Mouse (Mus musculus): ENCODE results near the gene Rnf11. TPM values are rescaled to one million over a fixed set of nuclear protein-coding genes. Genes with fewer than 3 reads are reported as not detected.
A peak's percentile ranks its signal among the peaks of the same experiment; 100 is the strongest.

Rnf11 gene
- total and polyA plus RNA-seq, 3 experiments = 11.9 to 30.9 (median 13.7) TPM

GRCm38 (mm10) chr4:109420138-109420795, 64.3 kb downstream of the Rnf11 start:
- DNase-seq (ENCODE audit: extremely low read depth) = peak; percentile 27
- Histone ChIP-seq H3K27me3 (replicated peaks) (no peaks in the 10 kb centered on the region), H3K36me3 (replicated peaks in 1 of 2; ENCODE audit: control insufficient read depth in 1 of 2, insufficient read depth in 1 of 2, low read length in 1 of 2) (no peaks in the 10 kb centered on the region), H3K4me3 (replicated peaks in 1 of 3; ENCODE audit: low read depth in 2 of 3, low read length in 2 of 3, poor library complexity in 1 of 3) (no peak overlapping the region), H3K27ac (ENCODE audit: insufficient read depth, low read depth) (no peak overlapping the region), H3K79me2 (replicated peaks; ENCODE audit: control insufficient read depth, extremely low read depth, insufficient read depth, poor library complexity, severe bottlenecking) (no peaks in the 10 kb centered on the region), H3K9ac (ENCODE audit: insufficient read depth, low read depth) (no peak overlapping the region), H3K4me1 (ENCODE audit: control insufficient read depth in 1 of 2, insufficient read depth in 2 of 2) (peaks cover 8 to 27% of the 10 kb centered on the region in 2 experiments), H3K9me3 (replicated peaks; ENCODE audit: low read length) (no peaks in the 10 kb centered on the region), H3K4me2 (ENCODE audit: insufficient read depth, low read depth, poor library complexity, severe bottlenecking) (no peak overlapping the region)
- in situ Hi-C loops (cut with MboI; ENCODE audit: low pct_ligation_motif_present, low pct_unique_long_range_greater_than_20kb, low sequenced_read_pairs) (no loop called here), dilution Hi-C loops (cut with MboI; ENCODE audit: extremely low pct_ligation_motif_present, extremely low pct_unique_long_range_greater_than_20kb, low sequenced_read_pairs) (no loop called here)
- peak; percentile 55 for TF ChIP-seq RAD21 (IDR thresholded peaks at IDR 0.05; ENCODE audit: low read depth, low read length)
- TF ChIP-seq CHD1 (IDR thresholded peaks at IDR 0.05; ENCODE audit: low read depth, low read length) = no peak
- no peak for TF ChIP-seq PAX5 (IDR thresholded peaks at IDR 0.05; ENCODE audit: low read length)
- no peak for TF ChIP-seq ETS1 (conservative IDR thresholded peaks at IDR 0.05; ENCODE audit: low read depth, low read length)
- peak; percentile 45 for TF ChIP-seq SMC3 (IDR thresholded peaks at IDR 0.05; ENCODE audit: low read depth, low read length)
- TF ChIP-seq POLR2AphosphoS2 (IDR thresholded peaks at IDR 0.05; ENCODE audit: low read depth, low read length) = no peak
- TF ChIP-seq MEF2A (IDR thresholded peaks at IDR 0.05; ENCODE audit: borderline replicate concordance, low read depth, low read length) = no peak
- peak; percentile 39 to 70; a peak in 3 of 4 replicates for TF ChIP-seq CTCF (conservative IDR thresholded peaks at IDR 0.05 in 1 of 2, IDR thresholded peaks at IDR 0.05 in 1 of 2; ENCODE audit: low read depth in 2 of 2, low read length in 2 of 2)

GRCm38 (mm10) chr4:109419563-109419962, 65.0 kb downstream of the Rnf11 start:
- Histone ChIP-seq H3K36me3 (replicated peaks in 1 of 2; ENCODE audit: control insufficient read depth in 1 of 2, insufficient read depth in 1 of 2, low read length in 1 of 2) (no peaks in the 10 kb centered on the region), H3K27me3 (replicated peaks) (no peaks in the 10 kb centered on the region), H3K9ac (ENCODE audit: insufficient read depth, low read depth) (no peak overlapping the region), H3K27ac (ENCODE audit: insufficient read depth, low read depth) (no peak overlapping the region), H3K4me1 (ENCODE audit: control insufficient read depth in 1 of 2, insufficient read depth in 2 of 2) (peaks cover 8 to 31% of the 10 kb centered on the region in 2 experiments), H3K4me3 (replicated peaks in 1 of 3; ENCODE audit: low read depth in 2 of 3, low read length in 2 of 3, poor library complexity in 1 of 3) (no peak overlapping the region), H3K9me3 (replicated peaks; ENCODE audit: low read length) (no peaks in the 10 kb centered on the region), H3K79me2 (replicated peaks; ENCODE audit: control insufficient read depth, extremely low read depth, insufficient read depth, poor library complexity, severe bottlenecking) (no peaks in the 10 kb centered on the region), H3K4me2 (ENCODE audit: insufficient read depth, low read depth, poor library complexity, severe bottlenecking) (no peak overlapping the region)
- no peak for DNase-seq (ENCODE audit: extremely low read depth)
- dilution Hi-C loops (cut with MboI; ENCODE audit: extremely low pct_ligation_motif_present, extremely low pct_unique_long_range_greater_than_20kb, low sequenced_read_pairs) (no loop called here), in situ Hi-C loops (cut with MboI; ENCODE audit: low pct_ligation_motif_present, low pct_unique_long_range_greater_than_20kb, low sequenced_read_pairs) (no loop called here)
- TF ChIP-seq JUND (conservative IDR thresholded peaks at IDR 0.05; ENCODE audit: low read depth, low read length) (no peak), UBTF (IDR thresholded peaks at IDR 0.05; ENCODE audit: low read depth, low read length) (no peak), NRF1 (IDR thresholded peaks at IDR 0.05; ENCODE audit: low read depth, low read length) (no peak), USF2 (conservative IDR thresholded peaks at IDR 0.05; ENCODE audit: low read depth, low read length) (no peak), GABPA (IDR thresholded peaks at IDR 0.05; ENCODE audit: insufficient replicate concordance, low read depth, low read length) (no peak), MXI1 (IDR thresholded peaks at IDR 0.05; ENCODE audit: low read depth, low read length) (no peak), JUN (IDR thresholded peaks at IDR 0.05; ENCODE audit: insufficient read depth, low read depth, low read length) (no peak), ETS1 (conservative IDR thresholded peaks at IDR 0.05; ENCODE audit: low read depth, low read length) (no peak), BHLHE40 (IDR thresholded peaks at IDR 0.05; ENCODE audit: low read depth, low read length) (no peak), RAD21 (IDR thresholded peaks at IDR 0.05; ENCODE audit: low read depth, low read length) (no peak), CTCF (conservative IDR thresholded peaks at IDR 0.05 in 1 of 2, IDR thresholded peaks at IDR 0.05 in 1 of 2; ENCODE audit: low read depth in 2 of 2, low read length in 2 of 2) (no peak), MAFK (IDR thresholded peaks at IDR 0.05; ENCODE audit: insufficient replicate concordance, low read length) (no peak), CHD1 (IDR thresholded peaks at IDR 0.05; ENCODE audit: low read depth, low read length) (no peak), E2F4 (IDR thresholded peaks at IDR 0.05; ENCODE audit: insufficient replicate concordance, low read depth, low read length) (no peak), HCFC1 (IDR thresholded peaks at IDR 0.05; ENCODE audit: low read depth, low read length) (no peak), PAX5 (IDR thresholded peaks at IDR 0.05; ENCODE audit: low read length) (no peak)

Measured in CH12.LX (cell line).